Mouse (Mus musculus) frontal cortex, adult (tissue): ENCODE measurements at regions not wholly inside any gene's neighbourhood (a gene's known extent, or its start where the extent isn't known, plus 50 kb on each side); places are given as distances from the start of the nearest gene placed in this dataset.

Source experiments
- ATAC-seq: cut with Nextera tagmentation; 2 replicates; pipeline ENCODE4 v1.9.2; 2017; ENCODE audit warnings: mild to moderate bottlenecking, moderate library complexity, mixed read lengths; ENCODE audit not compliant: low TSS enrichment

DNA sequence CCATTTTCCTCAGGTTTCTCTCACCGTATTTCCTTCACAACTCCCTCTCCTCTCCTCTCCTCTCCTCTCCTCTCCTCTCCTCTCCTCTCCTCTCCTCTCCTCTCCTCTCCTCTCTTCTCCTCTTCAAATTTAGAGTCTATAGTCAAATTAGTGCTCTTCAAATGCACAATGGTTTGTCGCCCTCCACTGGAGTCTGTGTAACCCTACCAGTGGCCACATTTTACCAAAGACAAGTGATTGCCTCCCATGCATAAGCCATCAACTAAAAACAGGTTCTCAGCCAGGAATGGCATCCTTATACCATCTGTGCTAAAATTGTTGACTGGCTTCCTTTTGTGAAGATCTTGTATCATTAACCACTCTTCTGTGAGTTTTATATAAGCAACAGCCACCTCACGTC lies 979.5 kb upstream of the Adam24 start:
- peak; percentile 72 for ATAC-seq

DNA sequence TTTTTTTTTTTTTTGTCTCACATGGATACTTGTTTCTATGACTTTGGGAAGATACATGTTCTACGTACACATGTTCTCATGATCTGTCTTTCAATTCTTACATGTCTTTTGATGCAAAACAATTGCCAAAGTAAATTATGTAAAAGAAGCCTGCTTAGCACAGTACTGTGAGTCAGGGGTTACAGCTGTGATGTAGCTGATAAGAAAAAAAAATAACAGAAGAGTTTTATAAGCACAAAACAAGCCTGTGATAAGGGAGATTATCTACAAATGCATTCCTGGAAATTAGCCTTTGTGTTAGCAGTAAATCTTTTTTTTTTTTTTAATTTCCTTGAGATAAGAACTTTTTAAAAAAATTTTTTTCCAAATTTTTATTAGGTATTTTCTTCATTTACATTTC lies 969.0 kb upstream of the Adam24 start:
- no peak for ATAC-seq

GRCm38 (mm10) chr8:39742377-39742776 lies 932.5 kb upstream of the Adam24 start:
- peak; percentile 99 for ATAC-seq

- ATAC-seq = no peak
These were observed 928.7 kb upstream of the Adam24 start for GRCm38 (mm10) chr8:39746225-39746624.

GRCm38 (mm10) chr8:39759905-39760304 lies 915.0 kb upstream of the Adam24 start:
- no peak for ATAC-seq

DNA sequence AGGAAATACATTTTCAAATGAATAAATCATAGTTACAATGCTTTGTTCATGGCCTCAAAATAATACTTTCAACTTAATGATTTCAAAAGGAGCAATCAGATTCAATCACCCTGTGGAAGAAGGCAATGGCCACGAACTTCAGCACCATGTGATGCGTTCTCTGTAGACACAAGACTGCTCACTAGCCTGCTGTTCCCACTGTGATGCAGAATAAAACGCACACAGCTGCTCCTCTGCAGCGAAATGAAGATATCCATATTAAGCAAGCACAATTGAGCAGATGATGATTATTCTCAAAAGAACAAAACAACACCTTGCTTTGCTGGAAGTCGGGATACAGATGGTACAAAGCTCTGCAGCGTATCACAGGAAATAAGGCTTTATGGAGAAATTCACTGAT lies 895.4 kb upstream of the Adam24 start:
- ATAC-seq = peak; percentile 55; the same call in 1 of the 2 replicates

- peak; percentile 80 for ATAC-seq
These were observed 894.7 kb upstream of the Adam24 start for GRCm38 (mm10) chr8:39780169-39780568.

DNA sequence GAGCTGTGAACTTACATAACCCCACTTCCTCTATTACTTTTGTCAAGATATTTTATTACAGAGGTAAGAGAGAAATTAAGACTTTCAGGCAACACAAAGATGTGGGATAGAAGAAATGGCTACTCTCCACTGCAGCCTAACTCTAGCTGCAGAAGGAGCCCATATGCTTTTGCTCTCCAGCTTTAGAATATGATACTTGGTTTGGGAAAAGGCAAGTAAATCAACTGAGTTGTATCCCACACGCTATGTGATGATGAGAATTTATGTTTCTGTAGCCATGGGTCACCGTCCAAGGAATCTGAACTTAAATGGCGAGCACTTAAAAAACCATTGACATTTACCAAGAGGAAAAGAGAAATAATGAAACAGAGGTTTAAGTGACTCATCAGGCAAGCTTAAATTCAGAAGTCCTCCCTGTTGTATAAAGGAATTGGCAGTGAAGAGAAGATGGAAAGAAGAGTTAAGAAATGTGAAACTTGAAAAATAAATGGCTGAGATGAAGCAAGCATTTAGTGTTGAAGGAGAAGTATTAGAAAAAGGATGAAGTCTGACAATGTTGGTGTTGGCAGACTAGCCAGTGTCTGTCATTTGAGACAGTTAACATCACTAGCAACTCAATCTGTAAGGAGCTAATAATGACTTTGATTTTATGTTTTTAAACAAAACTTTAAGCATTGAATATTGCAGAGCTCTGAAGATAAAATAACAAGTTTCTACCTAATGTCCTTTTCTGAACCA lies 893.3 kb upstream of the Adam24 start:
- ATAC-seq = peak; percentile 82

DNA sequence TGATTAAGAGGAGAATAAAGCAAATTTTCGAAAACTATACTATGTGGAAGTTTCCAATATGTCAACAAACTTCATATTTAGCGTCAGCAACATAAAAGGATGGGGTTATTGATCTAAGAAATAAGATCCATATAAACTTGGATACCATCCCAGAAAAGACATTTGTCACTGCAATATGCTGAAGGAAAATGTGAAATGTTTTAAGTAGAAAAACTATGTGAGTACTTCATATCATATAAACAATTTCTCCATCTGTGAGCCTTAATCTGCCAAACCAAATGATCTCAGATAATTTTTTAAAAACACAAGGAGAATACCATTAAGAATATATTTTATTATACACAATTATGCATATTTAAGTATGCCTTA lies 892.7 kb upstream of the Adam24 start:
- no peak for ATAC-seq
